Mouse (Mus musculus): ENCODE measurements around the gene Tnk1.

Tnk1 gene

GRCm38 (mm10) chr11:69858113-69858998 lies at the start of gene Tnk1:
Tnk1 (minus strand) TSS chr11:69858730.
- no peak for DNase-seq

- DNase-seq, result no peak
These were observed 45.8 kb upstream of the Tnk1 start for GRCm38 (mm10) chr11:69904311-69904710.

- no peak for DNase-seq
These were observed 44.4 kb upstream of the Tnk1 start for GRCm38 (mm10) chr11:69902972-69903371.

GRCm38 (mm10) chr11:69901993-69902392 lies 43.5 kb upstream of the Tnk1 start:
- DNase-seq, result no peak

GRCm38 (mm10) chr11:69901406-69901846 lies 42.9 kb upstream of the Tnk1 start:
- DNase-seq, result peak; percentile 99

DNA sequence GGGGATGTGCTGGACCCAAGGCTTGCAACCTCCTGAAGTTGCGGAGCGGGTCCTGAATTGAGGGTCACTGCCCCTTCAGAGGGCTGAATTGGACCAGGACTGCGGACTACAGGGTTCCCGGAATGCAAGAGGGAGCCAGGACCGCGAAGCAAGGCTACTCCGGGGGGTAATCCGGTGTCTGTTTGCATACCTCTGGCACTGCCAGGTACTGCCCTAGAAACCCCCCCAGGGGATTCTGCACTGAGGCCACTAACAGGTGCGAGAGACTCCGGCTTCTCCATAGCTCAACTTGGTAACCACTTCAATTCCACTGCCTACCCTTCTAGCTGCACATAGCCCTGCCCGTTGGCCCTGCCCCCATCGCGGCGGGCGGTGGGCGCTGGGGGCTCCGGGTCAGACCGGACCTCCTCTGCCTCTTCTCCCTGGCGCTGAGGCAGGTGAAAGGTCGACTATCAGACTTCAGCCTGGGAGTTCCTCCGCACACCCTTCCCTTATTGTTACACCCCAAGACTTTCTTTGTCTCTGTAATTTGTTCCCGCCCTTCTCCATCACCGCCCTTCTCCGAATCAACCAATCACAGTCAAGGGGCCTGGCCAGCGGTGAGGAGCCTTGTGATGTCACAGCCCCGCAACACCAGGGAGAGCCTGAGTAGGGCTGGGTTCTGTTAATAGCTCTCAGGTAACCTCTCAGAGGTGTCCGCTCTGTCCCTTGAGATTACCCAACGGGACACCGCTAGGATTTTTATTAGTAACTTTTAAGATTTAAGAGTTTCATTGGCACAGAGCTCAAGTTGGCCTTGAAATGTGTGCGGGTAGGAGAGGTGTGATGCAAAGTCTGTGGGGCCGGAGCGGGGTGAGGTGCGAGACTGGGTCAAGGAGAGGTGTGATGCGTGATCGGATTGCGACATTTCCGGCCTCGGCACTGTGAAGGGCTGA lies 42.2 kb upstream of the Tnk1 start, which contains the start of the genes 2810408A11Rik and Neurl4:
Gene 2810408A11Rik, minus strand, starts transcription at position 517 of the 935 bp plus-strand sequence.
Gene Neurl4, plus strand, starts transcription at position 602 of the 935 bp plus-strand sequence.
- peak; percentile 92 for DNase-seq

DNA sequence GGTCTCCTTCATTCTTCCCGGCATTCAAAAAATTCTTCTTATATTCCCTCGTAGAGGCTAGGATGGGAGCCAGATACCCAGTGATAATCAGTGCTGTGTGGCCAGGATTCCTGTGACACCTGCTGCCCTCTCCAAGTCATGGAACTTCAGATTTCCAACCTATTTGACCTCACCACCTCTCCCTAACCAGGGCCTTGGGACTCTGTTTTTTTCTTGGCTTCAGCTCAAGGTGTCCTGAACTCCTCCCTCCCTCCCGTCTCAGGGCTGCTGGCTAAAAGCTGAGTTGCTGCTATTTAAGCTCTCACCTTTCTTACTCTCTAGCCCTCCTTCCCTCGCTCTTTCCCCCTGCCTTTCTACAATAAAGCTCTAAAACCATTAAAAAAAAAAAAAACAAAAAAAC lies 41.3 kb upstream of the Tnk1 start:
- no peak for DNase-seq

DNA sequence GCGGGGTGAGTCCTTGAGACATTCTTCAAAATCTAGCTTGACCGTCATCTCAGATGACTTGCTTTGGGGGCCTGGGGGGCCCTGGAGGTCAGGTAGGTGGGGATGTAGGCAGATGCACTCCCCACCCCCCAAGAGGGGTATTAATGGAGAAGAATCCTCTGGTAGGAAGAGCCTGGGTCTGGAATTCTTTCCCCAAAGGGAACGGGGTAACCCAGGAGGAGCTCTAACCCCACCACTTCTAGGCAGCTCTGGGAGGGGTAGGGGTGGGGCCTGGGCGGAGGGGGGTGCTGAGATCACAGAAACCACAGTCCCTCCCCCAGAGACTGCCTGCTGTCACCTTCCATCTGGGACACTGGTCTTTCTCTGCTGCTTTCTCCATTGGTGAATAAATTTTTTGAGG lies 36.8 kb upstream of the Tnk1 start, which contains the start of gene Acap1:
Gene Acap1, minus strand, starts transcription at position 249 of the 400 bp plus-strand sequence.
- no peak for DNase-seq

DNA sequence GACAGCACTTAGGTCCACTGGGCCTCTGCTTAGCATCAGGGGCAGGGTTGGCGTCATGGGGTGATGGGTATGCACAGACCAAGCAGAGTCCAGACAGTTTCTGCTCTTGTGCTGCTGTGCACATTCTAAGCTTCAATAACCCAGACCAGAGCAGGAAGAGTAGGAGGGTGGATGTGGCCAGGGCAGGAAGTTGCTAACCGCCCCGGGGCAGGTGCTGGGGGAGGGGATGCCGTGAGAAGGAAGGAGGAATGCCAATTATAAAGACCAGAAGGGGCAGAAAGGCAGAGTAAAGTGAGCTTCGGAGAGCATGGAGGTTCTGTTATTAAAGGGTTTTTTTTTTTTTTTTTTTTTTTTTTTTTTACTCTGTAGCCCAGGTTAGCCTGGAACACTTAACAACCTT lies 36.1 kb upstream of the Tnk1 start:
- no peak for DNase-seq

DNA sequence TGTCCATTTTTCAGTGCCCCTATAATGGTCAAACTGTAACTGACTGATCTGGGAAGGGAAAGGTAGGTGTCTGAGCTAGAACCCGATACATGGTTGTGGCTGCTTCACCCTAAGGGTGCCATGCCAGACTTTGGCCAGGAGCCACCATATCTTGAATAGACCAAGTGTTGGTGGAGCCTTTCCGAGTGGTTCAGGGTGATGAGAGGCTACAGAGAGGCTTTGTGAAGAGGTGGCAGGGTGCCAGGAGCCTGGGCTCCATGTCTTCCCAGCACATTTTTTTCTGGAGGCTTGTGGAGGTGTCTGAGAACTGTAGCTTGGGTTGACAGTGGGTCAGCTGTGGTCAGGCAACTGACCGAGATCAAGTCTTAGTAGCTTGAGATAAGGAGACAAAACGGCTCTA lies 33.0 kb upstream of the Tnk1 start:
- DNase-seq, result peak; percentile 73

DNA sequence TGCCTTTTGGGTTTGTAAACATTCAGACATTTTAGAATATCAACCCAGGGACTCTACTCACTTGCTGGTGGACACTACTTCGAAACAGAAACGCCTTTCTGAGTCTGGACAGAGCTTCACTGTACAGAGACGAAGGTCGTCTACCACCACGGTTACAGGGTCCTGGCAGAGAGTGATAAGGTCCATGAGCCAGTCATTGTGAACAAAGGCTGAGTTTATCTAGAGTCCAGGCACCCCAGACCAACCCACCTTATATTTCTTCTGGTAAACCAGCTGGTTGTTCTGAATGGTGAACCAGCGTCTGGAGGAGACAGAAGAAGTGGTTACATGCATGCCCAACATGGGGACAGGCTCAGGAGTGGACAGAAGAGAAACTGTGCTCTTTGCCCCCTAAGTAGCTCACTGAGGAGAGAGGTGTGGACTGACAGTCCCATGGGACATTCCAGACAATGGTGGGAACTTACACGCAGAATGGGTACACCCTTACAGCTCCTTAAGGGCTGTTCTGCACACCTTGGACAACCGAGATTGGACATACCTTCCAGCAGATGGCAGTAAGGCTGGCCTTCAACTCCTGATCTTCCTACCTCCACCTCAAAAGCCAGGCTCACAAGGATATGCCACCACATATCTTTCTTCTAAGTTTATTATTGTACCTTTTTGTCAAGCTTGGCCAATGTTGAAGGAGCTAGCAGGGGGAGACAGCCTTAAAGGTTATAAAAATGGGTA lies 28.5 kb upstream of the Tnk1 start:
- no peak for DNase-seq

- DNase-seq, result no peak
These were observed 26.1 kb upstream of the Tnk1 start for GRCm38 (mm10) chr11:69884663-69885062.

- DNase-seq, result no peak
These were observed 25.7 kb upstream of the Tnk1 start for GRCm38 (mm10) chr11:69884240-69884639.

- DNase-seq, result no peak
These were observed 25.1 kb upstream of the Tnk1 start for GRCm38 (mm10) chr11:69883527-69884151.

DNA sequence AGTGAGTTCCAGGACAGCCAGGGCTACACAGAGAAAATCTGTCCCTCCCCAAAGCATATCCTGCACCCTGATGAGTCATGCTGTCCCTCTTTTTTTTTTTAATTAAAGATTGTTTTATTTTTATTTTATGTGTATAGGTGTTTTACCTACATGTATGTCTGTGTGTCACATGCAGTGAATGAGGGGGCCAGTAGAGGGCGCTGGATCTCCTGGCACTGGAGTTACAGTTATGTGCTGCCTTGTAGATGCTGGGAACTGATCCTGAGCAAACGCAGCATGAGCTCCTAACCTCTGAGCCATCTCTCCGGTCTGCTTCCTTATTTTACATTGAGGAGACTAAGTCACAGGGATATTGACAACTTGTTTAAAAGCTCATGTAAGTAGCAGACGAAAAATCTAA lies 24.5 kb upstream of the Tnk1 start:
- no peak for DNase-seq

DNA sequence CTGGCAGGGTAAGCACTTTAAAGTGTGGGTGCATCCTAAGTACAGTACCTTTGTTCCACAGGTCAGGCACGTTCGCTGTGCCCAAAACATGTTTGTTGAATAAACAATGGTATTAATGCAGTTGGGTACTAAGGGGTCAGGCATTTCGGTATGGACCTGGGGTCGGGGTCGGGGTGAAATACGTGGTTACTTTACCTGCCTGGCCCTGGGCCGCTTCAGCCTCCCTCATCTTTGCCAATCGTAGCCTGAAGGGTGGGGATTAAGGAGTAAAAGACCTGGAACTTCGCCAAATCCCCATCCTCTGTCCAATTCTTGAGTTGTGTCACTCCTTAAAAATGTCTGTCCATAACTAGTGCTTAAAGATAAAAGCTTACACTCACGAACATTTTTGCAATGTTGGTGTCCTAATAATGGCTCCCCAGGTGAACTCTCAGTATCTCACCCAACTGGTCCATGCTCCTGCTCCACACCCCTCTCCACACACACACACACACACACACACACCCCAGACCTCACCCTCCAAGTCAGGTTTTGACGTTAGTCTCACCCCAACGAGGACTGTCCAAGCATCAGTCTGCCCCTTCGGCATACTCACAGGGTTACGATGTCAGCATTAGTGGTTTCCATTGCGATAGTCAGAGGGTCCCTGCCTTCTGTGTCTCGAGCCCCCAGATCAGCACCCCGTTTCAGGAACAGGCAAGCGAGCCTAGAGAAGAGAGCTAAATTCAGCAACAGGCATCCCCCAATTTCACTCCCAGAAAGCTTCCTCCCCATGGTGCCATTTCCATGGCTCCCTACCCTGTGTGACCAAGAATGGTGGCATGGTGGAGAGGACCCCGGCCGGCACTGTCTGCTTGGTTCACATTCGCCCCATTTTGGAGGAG lies 23.5 kb upstream of the Tnk1 start:
- no peak for DNase-seq

DNA sequence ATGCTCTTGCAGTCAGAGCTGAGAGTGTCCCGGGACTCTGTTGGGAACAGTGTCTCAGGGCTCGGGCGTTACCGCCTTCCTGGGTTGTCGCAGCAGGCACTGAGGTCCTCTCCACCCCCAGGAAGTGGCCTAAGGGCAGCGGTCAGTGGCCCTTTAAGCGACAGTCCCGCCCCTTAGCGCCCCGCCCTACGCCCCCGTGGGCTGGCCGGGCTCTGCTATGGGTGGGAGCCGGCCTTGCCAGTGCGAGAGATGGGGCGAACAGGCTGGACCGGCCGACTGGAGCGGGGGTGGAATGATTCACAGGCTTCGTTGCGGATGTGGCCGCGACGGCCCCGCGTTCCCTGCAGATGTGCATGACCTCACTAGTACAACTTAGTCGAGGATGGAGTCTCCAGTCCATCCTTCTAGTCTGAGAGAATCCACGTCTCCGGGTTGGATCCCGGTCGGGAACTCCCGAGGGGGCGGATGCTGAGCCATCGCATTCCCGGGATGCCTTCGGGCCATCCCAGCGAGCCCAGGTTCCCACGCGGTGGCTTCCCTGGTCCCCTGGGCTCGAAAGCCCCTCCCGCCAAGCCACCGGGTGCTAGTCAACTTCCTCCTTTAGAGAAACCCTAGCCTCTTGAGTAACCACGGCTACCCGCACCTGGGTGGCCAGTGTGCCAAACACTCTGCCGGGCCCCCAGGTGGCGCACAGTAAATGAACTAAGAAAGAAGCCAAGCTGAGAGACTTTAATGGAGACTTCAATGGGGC lies 22.5 kb upstream of the Tnk1 start, which contains the start of gene Kctd11:
Gene Kctd11, minus strand, starts transcription at position 554 of the 751 bp plus-strand sequence.
- peak; percentile 88 for DNase-seq

DNA sequence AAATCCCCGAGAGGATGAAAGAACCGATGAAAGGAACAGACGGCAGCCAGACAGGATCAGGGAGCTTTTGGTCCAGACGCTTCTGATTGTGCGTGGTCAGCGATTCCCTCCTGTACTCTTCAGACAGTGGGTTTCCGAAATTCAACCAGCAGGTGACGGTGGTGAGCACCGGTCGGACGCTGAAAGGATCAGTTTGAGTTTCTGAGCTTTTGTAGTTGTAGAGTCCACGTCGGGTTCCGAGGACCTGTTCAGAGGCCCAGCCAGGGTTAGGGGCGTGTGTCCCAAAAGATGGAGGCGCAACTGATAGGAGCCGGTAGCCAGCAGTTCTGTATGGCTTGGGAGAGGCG lies 21.9 kb upstream of the Tnk1 start:
- no peak for DNase-seq

- no peak for DNase-seq
These were observed 21.2 kb upstream of the Tnk1 start for GRCm38 (mm10) chr11:69879711-69880110.

DNA sequence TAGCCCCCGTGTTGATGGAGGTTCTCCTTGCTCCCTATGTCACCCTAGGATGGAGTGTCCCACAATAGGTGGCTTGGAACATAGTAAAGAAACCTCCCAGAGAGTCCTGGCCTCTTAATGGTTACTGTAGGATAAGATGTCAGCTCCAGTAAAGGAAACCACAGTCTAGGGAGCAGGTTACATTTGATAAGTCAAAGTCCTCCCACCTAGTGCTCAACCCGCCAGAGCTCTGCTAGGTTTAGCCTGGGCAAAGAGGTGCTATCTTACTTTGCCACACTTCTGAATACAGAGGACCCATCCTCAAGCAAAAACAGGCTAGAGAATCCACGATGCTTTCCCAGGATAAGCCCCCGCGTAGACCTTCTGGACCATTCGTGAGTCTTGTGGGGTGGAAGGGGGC lies 20.4 kb upstream of the Tnk1 start:
- no peak for DNase-seq
